Mouse (Mus musculus): ENCODE results near the gene Hyal2.
"Not testable (repeated sequence)": the region's sequence is repeated elsewhere in the genome, so short reads cannot be mapped to it uniquely, and the experiment has no call there.

Gene Hyal2

DNA sequence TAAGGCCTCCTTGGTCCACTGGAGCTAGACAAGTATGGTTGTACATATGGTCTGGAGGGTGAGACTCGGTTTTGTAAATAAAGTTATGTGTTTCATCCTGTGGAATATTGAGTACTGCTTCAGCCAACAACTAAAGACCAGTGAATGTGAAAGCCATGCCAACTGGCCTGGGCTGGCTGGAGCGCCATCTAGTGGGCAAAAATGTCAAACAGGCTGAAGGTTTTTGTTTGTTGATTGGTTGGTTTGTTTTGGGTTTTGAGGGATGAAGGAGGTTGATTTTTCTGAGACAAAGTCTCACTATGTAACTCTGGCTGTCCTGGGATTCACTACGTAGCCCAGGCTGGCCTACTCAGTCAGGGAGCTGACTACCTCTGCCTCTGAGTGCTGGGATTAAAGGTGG lies 22.1 kb upstream of the Hyal2 start:
- DNase-seq (ENCODE audit: low spot score in 2 of 2) = peak; percentile 52 to 61

DNA sequence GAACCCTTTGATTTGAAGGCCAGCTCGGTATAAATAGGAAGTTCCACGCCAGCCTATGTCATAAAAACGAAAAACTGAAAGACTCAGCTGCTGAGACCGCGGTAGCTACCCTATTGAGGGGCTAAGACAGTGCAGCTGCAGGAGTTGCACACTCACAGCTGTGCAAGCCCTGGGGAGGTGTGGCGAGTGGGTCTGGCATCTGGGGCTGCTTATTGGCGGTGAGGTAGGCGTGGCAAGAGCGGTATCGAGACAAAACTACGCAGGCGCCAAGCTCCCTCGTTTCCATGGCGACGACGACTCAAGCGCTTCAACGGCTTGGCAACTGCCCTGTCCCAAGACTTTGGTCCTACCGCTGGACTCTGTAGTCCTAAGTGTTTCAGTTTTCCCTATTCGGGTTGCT lies 20.7 kb upstream of the Hyal2 start, which contains the start of gene Zmynd10:
Gene Zmynd10, plus strand, starts transcription at position 273 of the 400 bp plus-strand sequence.
- DNase-seq (ENCODE audit: low spot score in 2 of 2) = peak; percentile 70 to 75

DNA sequence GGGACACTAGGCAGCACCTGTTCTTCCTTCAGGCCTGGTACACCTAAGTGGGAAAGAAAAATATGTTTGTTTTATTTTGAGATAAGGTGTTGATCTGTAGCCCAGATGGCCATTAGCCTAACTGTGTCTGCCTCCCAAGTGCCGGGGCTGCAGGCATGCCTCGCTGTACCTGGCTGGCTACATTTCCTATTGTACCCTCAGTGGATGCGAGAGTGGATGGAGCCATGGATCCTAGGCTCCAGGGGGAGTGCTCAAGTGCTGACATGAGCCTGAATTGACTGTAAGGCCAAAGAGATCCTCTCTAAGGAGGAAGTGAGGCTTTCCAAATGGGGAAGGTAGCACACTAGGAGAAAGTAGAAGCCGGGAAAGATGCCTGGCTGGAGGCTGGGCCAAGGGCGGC lies 19.8 kb upstream of the Hyal2 start:
- DNase-seq (ENCODE audit: low spot score in 2 of 2) = no peak

DNA sequence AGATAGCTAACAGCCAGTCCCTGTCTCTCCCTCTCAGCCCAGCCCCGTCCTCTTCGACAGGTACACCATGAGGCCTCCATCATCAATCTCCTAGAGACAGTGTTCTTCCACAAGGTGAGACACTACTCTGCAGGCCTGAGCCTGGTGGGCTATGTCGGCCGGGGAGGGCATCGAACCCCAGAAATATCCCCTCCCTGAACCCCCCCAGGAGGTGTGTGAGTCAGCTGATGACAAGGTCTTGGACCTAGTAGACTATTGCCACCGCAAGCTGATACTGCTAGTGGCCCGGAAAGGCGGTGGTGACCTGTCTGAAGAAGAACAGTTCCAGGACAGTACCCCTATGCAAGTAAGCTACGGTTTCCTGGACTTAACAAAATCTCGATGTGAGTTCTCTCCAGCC lies 18.9 kb upstream of the Hyal2 start:
- DNase-seq (ENCODE audit: low spot score in 2 of 2) = no peak

DNA sequence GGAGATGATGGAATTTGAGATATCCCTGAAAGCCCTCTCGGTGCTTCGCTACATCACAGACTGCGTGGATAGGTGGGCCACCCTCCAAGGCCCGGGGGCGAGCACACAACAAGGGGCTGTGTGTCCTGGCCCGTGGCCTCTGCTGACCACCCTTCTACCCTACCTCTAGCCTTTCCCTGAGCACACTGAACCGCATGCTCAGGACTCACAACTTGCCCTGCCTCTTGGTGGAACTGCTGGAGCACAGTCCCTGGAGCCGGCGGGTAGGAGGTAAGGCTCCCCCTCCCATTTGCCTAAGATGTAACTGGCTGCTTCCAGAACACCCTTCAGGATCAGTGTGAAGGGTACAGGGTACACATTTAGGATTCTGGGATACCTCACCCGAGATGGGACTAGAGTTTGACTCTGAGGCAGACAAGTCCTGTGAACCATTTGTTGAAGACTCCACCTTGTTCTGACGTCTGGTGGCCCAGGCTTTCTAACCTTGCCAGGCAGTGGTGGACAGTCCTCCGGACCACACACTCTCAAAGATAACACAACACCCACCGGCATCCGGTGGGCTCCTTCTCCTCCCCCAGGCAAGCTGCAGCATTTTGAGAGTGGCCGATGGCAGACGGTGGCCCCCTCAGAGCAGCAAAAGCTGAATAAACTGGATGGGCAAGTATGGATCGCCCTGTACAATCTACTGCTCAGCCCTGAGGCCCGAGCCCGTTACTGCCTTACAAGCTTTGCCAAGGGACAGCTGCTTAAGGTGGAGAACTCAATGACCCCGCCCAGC lies 18.3 kb upstream of the Hyal2 start:
- no peak for DNase-seq (ENCODE audit: low spot score in 2 of 2)

DNA sequence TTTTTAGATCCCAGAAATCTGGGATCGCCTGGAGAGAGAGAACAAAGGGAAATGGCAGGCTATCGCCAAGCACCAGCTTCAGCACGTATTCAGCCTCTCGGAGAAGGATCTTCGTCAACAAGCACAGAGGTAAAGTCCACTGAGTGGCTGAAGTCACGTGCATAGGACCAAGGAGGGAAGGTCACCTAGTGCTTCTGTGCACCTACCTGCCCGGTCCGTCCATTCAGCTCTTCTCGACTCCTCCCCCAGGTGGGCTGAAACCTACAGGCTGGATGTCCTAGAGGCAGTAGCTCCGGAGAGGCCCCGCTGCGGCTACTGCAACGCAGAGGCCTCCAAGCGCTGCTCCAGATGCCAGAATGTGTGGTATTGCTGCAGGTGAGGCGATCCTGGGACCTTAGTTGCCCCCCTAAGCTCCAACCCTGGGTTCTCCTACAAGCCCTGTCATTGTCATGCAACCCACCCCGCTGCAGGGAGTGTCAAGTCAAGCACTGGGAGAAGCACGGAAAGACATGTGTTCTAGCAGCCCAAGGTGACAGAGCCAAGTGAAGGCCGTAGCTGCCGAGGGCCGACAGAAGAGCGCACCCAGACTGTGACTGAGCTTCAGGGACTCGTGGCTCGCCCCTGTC lies 17.1 kb upstream of the Hyal2 start:
- DNase-seq (ENCODE audit: low spot score in 2 of 2) = no peak

DNA sequence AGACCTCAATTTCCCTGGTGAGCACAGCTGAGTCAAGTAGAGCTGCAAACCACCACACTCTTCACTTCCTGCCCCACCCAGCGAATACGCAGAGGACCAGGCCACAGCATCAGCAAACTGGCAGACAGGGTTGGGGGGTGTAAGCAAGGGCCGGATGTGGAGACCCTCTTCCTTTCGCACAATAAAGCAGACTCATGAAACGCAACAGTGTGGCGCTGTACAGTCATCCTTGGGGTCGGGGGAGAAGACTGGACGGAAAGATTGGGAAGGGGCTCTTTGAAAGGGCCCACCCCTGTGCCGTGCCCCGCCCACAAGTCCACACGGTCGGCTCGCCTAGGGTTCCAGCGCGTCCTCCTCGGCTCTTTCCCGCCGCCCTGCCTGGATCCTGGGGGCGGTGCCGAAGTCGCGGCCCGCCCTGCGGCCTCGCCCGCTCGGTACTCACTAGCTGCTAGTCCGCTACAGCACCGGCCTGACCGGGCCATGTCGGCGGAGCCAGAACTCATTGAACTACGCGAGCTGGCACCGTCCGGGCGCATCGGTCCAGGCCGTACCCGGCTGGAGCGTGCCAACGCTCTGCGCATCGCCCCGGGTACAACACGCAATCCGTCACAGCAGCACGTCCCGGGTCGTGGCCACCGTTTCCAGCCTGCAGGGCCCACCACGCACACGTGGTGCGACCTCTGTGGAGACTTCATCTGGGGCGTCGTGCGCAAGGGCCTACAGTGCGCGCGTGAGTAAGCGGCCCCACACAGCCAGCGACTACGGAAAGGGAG lies 16.4 kb upstream of the Hyal2 start, which contains the start of gene Rassf1:
Gene Rassf1, plus strand, starts transcription at position 439 of the 773 bp plus-strand sequence.
- no peak for DNase-seq (ENCODE audit: low spot score in 2 of 2)

DNA sequence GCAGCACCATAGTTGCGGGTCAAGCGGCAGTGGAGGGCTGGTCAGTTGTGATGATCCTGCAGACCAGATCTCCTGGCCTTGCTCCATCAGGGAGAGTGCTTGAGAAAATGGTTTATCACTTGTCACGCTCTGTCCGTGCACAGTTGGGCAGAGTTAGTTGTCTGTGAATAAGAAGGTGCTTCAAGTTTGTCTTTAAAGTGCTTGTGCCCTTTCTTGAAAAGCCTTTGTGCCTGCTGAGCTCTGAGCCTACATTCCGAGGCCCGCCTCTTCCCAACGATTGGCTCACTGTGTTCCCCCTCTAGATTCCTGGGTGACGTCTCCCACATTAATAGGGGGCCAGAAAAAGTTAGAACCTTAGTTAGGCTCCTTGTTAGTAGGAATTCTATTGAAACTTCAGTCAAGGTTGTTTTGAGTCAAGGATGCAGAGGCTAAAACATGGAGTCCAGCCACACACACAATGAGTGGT lies 15.8 kb upstream of the Hyal2 start:
- DNase-seq (ENCODE audit: low spot score in 2 of 2) = no peak

DNA sequence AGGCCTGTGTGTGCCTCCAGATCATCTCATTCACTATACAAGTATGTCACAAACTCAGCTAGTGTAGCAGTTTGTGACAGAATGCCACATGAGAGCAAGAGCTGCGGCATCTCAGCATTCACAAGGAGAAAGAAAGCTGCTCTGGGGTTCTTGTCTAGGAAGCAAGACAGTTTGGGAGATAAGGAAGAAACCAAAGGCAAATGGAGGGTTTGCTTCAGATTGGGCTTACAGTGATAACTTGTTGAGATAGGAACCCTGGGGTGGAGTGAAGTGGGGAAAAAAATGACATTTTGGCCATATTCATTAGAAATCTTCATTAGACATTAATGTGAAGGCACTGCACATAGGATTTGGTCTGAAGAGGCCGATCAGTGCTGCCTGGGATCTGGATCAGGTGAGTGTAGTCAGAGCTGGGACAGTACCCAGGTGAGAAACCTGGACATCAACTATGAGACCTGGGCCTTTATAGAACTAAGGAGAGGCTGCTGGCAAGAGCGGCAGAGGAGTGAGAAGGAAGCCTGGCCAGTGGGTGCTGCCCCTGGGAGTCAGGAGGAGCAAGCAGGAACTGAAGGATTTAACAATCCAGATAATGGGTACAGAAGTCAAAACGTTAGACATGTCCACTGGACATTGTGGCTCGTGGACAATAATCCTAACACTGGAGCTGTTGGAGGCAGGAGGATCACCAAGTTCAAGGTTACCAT lies 14.9 kb upstream of the Hyal2 start:
- no peak for DNase-seq (ENCODE audit: low spot score in 2 of 2)

DNA sequence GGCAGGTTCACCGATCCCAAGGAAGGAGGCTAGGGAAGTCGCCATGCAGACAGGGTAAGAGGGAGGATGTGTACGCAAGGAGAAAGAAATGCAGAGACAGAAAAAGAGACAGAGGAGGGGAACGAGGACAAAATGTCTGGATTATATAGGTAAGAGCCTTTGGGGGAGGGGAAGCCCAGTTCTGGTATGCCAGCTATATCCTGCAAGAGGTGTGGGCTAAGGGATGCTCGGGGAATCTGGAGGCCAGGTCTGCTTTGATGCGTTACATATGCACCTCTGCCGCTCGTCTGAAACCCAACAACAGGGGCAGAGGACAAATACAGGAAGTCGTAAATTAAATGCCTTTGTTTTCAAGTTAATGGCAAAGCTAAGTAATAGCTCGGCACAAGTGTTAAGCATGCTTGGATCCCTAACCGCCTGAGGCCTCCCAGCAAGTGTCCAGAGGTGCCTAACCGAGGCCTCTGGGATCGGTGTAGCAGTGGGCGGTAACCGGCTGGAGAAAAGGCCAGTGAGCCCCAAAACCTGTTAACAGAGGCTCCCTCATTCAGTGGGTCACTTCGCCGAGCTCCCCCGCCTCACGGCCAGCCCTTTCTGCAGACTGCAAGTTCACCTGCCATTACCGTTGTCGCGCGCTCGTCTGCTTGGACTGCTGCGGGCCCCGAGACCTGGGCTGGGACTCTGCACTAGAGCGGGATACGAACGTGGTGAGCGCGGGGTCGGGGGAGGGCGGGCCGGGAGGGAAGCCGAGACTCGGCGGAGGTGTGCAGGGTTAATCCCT lies 14.0 kb upstream of the Hyal2 start:
- DNase-seq (ENCODE audit: low spot score in 2 of 2) = no peak

DNA sequence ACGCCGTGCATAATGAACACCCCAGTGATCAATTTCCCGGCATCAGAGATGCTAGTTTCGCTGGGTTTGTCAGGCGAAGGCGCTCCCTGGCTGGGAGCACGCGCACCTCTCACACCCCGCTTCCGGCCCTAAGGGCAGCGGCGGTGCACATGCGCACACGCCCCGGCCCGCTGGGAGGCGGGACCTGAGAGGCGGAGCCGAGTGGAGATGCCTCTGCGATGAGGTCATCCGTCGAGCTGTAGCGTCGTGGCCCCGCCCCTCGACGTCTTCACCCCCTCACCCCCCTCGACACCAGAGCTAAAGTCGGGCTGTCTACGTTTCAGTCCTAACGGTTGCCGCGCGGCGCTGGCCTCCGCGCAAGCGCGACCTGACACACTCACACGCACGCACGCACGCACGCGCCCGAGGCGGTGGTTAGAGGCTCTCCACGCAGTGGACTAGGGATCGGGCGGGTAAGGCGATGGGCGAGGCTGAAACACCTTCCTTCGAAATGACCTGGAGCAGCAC lies 13.4 kb upstream of the Hyal2 start:
- peak; percentile 83 to 91 for DNase-seq (ENCODE audit: low spot score in 2 of 2)

DNA sequence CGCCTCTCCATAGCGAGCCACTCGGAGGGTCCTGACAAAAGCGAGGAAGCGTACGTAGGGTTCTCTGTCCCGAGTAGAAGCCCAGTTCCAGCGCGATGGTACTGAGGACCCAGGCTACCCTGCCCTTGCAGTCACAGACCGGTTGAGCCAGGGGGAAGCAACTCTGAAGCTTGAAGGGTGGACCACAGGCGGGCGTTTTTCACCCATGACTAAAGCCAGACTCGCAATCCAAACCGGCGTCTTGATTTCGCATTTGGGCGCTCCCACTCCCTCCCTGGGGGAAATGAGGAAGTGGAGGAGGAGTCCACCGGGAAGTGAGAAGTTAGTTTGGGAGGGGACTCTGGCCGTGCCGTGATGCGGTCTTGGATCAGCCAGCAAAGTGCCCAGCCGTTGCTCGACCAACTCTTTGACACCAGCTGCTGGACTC lies 12.7 kb upstream of the Hyal2 start:
- DNase-seq (ENCODE audit: low spot score in 2 of 2) = no peak

DNA sequence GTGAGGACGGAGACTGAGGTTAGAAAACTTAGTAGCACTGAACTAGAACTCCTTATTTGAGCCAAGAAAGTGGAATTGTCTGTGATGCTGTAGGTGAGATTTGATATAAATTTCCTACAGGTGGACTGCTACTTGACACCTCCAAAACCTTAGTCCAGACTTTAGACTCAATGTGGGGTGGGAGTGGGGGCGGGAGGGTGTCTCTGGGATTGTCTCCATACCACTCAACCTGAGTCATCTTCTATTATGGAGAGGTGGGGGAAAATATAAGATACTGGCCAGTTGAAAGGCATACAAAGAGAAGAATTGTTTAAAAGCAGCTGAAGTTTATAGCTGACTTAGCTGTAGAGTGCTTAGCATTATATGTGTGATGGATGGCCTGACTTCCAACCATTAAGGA lies 12.0 kb upstream of the Hyal2 start:
- no peak for DNase-seq (ENCODE audit: low spot score in 2 of 2)

DNA sequence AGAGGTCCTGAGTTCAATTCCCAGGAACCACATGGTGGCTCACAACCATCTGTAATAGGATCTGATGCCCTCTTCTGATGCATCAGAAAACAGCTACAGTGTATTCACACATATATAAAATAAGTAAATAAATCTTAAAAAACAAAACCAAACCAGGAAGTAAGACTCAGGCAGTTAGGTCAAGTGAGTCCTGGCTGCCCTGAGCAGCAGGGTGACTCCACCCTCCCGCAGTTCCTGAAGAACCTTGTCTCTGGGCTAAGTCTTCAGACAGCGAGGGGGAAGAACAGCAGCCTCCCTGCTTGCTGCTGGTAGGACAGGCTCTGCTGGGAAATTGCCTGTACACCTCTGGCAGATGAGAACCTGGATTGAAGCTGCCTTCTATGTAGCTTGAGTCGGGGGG lies 11.4 kb upstream of the Hyal2 start:
- DNase-seq (ENCODE audit: low spot score in 2 of 2) = no peak

DNA sequence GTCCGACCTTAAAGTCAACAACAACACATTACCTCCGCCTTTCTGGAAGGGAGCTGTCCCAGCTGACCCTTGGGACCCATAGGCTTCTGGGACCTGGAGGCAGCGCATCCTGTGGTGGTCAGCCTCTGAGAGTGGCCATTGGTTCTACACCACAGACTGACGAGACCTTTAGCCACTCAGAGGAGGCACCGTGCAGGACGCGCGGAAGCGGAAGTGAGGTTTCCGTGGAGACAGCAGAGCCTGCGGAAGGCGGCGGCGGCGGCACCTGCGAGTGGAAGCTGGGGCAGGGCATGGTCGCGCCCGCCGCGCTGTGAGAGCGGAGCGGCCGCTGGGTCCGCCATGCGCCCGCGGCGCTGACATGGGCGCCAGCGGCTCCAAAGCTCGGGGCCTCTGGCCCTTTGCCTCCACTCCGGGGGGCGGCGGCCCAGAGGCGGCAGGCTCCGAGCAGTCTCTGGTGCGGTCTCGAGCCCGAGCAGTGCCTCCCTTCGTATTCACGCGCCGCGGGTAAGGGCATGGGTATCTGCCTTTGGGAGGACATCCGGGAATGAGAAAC lies 4.6 kb upstream of the Hyal2 start, which contains the start of gene Tusc2:
Gene Tusc2, plus strand, starts transcription at position 227 of the 553 bp plus-strand sequence.
- peak; percentile 86 to 89 for DNase-seq (ENCODE audit: low spot score in 2 of 2)

DNA sequence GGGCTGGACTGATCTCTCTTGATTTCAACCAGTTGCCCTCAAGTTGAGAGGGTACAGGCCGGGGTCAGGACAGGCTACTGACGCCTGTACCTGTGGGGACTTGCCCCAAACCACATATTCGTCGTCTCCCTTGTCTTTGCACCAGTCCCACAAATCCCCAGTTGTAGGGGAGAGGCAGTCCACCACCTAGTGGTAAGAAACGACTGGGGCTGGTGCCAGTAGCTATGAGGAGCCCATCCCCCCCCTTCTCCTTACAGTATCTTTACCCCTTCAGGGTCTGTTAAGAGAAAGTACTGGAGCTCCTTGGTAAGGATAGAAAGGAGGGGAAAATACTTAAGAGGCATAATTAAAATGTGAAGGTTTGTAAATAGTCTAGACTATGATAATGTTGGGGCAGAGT lies 2.2 kb upstream of the Hyal2 start:
- not testable (repeated sequence) for DNase-seq (ENCODE audit: low spot score in 2 of 2)

DNA sequence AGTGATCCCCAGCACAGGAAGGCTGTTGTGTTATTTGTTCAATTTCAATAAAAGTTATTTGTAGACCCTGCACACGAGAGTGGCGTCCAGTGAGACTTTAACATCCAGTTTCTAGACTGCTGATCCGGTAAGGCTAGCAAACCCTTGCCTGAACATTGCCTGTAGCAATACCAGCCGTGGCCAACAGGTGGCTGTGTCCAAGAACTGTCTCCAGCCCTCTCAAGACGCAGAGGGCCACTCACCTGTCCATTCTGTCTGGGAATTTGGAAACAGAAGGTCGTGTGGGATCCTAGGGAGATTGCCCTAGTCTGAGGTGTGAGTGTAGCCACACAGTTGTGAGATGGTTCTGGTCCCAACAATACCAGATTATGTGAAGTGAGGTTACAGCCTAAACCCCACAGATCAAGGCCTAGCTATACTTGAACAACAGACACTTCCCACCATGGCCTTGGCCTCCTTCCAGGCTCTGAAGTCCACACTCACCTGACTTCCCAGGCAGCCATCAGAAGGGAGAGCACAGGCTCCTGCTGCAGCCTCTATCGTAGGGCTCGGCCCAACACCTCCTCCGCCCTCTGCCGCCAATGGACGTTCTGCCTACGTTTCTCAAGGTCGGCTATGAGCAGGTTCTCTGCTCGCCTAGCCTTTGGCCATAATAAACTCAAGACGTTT lies 1.6 kb upstream of the Hyal2 start:
- DNase-seq (ENCODE audit: low spot score in 2 of 2) = peak; percentile 65 to 71

DNA sequence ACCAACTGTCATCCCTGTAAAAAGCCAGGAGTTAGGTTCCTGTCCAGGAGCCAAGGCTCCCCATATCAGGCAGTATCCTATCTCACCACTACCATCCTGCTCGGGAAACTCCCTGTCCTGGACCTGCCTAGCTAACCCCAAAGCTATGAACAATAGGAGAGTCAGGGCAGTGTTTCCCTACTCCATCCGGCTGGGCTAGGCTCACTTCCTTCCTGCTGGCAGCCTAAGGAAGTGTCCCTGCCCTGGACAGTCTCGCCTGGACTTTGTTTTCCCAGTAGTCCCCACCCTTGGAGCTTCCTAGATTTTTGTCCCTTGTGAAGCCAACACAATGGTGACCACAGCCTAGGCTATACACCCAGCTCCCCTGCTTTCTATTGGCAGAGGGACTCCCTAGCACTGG lies 890 bp upstream of the Hyal2 start:
- DNase-seq (ENCODE audit: low spot score in 2 of 2) = no peak

DNA sequence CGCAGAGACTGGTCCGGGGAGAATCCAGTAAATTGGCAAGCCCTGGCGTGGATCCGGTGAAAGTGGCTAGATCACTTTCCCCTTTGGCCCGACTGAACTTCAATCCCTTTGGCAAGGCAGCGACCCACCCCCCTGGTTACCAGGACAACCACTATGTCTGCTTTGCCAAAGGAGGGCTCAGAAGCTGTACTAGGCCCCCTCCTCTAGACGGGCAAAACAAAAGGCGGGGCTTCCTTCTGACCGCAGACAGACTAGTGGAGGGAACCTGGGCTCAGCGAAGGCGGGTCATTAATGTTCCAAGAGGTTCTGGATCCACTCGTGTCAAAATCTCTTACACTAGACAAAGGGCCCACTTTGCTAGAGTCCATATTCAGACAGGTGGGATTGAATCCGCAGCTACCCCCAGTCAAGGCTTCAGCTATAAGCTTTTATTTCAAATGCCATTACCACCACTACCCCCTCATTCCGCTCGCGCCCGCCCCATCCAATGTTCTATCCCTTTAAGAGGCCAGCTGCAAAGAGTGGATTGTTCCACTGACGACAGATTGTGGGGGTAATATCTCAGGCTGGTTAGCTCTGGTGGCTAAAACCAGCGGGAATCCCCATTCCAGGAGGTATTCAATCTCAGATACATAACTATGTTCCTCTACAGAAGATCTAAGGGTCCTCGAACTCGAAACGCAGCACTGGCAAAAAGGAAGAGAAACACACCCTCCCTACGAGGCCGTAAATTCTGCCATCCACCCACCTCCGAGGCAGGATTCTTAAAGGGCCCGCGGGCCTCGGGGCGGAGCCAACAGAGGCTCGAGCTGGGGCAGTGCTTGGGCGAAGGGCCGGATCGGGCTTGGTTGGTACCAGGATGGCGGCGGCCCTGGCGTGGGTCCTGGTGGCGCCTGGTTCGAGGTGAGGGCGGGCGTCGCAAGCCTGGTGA lies 851 bp downstream of the Hyal2 start:
- peak; percentile 61 to 69 for DNase-seq (ENCODE audit: low spot score in 2 of 2)
